Mouse (Mus musculus) heart, embryonic 14.5 days (tissue): Measurements from ENCODE around the gene Vps13a. TPM values are rescaled to one million over a fixed set of nuclear protein-coding genes. Genes with fewer than 3 reads are reported as not detected.
"Not testable (repeated sequence)": the region's sequence is repeated elsewhere in the genome, so short reads cannot be mapped to it uniquely, and the experiment has no call there.

Experiments used
- ATAC-seq: fragments of 200-750 bp; cut with Nextera tagmentation; 2 replicates; pipeline ENCODE4 v1.8.0; 2017; ENCODE audit warnings: low read depth, moderate TSS enrichment; ENCODE audit not compliant: insufficient number of reproducible peaks, insufficient read depth, low FRiP score
- H3K27ac ChIP-seq, 2 experiments: fragments of 200-500 bp in 1 of 2; fragments of 300-500 bp in 1 of 2; sonication (generic) in 1 of 2; replicated peaks in 1 of 2; 2 replicates each; pipeline ENCODE4 v1.5.1; 2012 to 2014; ENCODE audit warnings: low read depth in 2 of 2, low read length in 2 of 2, control low read depth in 1 of 2, mild to moderate bottlenecking in 1 of 2, mixed read lengths in 1 of 2; ENCODE audit not compliant: control insufficient read depth in 1 of 2, insufficient read depth in 1 of 2
- H3K27me3 ChIP-seq: fragments of 300-500 bp; sonication (generic); 2 replicates; pipeline ENCODE4 v1.6.1; 2014; ENCODE audit warnings: mild to moderate bottlenecking, low read length, control low read depth; ENCODE audit not compliant: control insufficient read depth, insufficient read depth
- H3K36me3 ChIP-seq: fragments of 300-500 bp; sonication (generic); 2 replicates; pipeline ENCODE4 v1.6.1; 2014; ENCODE audit warnings: mild to moderate bottlenecking, control low read depth, low read length, mixed read lengths; ENCODE audit not compliant: control insufficient read depth, insufficient read depth
- H3K4me1 ChIP-seq, 2 experiments: fragments of 200-500 bp in 1 of 2; fragments of 300-500 bp in 1 of 2; sonication (generic) in 1 of 2; 2 replicates each; pipeline ENCODE4 v1.6.1; 2012 to 2014; ENCODE audit warnings: low read length in 2 of 2, control low read depth in 1 of 2, mixed read lengths in 1 of 2; ENCODE audit not compliant: control insufficient read depth in 2 of 2, insufficient read depth in 2 of 2
- H3K4me2 ChIP-seq: fragments of 300-500 bp; sonication (generic); 2 replicates; pipeline ENCODE4 v1.6.1; 2014; ENCODE audit warnings: mild to moderate bottlenecking, low read length
- H3K4me3 ChIP-seq, 2 experiments: fragments of 200-500 bp in 1 of 2; fragments of 300-500 bp in 1 of 2; sonication (generic) in 1 of 2; 2 replicates each; pipeline ENCODE4 v1.5.1; 2012 to 2014; ENCODE audit warnings: low read length in 2 of 2, mild to moderate bottlenecking in 2 of 2, control low read depth in 1 of 2, low read depth in 1 of 2, moderate library complexity in 1 of 2; ENCODE audit not compliant: control insufficient read depth in 1 of 2, insufficient read depth in 1 of 2
- H3K9ac ChIP-seq: fragments of 300-500 bp; sonication (generic); 2 replicates; pipeline ENCODE4 v1.6.1; 2014; ENCODE audit warnings: mild to moderate bottlenecking, low read length
- H3K9me3 ChIP-seq: fragments of 300-500 bp; sonication (generic); 2 replicates; pipeline ENCODE4 v1.6.1; 2016; ENCODE audit warnings: low read length, control low read depth; ENCODE audit not compliant: control insufficient read depth
- WGBS: fragments of 180-500 bp; shearing (Covaris S2); extraction: QIAGEN DNeasy Blood & Tissue Kit; methylation state at CpG from one replicate; pipeline ENCODE4 v1.1.7; 2014; 5-methylcytosine and 5-hydroxymethylcytosine counted together
- polyA plus RNA-seq: library from polyadenylated mRNA; unstranded; fragments of >200 nt; fragmentation: Nextera tagmentation; extraction: Ambion mirVana; gene quantifications from 2 replicates; pipeline ENCODE4 v1.2.1, GENCODE M21; 2014

Vps13a gene
- polyA plus RNA-seq, 1 experiment from 2014 or later, result 11.3 TPM

GRCm38 (mm10) chr19:16767407-16767806 is 13.3 kb downstream of the Vps13a start:
- WGBS, result 83% methylated on average over 2 of the region's 2 CpGs
- no peaks in the 10 kb centered on the region for H3K27me3 ChIP-seq

DNA sequence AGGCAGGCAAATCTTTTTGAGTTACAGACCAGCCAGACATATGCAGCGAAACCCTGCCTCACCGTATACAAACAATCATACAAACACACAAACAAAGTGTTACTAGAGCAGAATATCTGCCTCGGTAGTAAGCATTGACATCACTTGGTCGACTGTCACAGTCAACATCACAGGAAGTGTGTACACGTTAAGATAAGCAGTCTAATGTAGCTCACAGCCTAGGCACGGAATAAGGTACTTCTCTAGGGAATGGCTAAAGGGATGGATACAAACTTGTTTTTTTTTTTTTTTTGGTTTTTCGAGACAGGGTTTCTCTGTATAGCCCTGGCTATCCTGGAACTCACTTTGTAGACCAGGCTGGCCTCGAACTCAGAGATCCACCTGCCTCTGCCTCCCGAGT is 23.3 kb downstream of the Vps13a start:
- H3K9ac ChIP-seq, H3K27me3 ChIP-seq, H3K4me1 ChIP-seq, H3K4me2 ChIP-seq, H3K4me3 ChIP-seq, H3K36me3 ChIP-seq, ATAC-seq, H3K27ac ChIP-seq, H3K9me3 ChIP-seq: not testable (repeated sequence)
- WGBS, result 80% methylated on average over 8 of the region's 9 CpGs

More at GRCm38 (mm10) chr19:16767407-16767806, 13.3 kb downstream of the Vps13a start:
- H3K9me3 ChIP-seq, result no peaks in the 10 kb centered on the region
- H3K4me1 ChIP-seq, result no peaks in the 10 kb centered on the region
- no peak overlapping the region for H3K4me2 ChIP-seq
- H3K4me3 ChIP-seq, result no peak overlapping the region
- no peak for ATAC-seq
- H3K27ac ChIP-seq, result no peak overlapping the region
- no peaks in the 10 kb centered on the region for H3K36me3 ChIP-seq
- H3K9ac ChIP-seq, result no peak overlapping the region

- ATAC-seq, result no peak
- Histone ChIP-seq H3K27ac (no peak overlapping the region), H3K4me3 (no peak overlapping the region), H3K36me3 (0 out of 2 replicates have a peak, but pooled peaks cover 6% of the 10 kb centered on the region), H3K4me2 (no peak overlapping the region), H3K4me1 (no peaks in the 10 kb centered on the region), H3K9ac (no peak overlapping the region), H3K9me3 (no peaks in the 10 kb centered on the region), H3K27me3 (no peaks in the 10 kb centered on the region)
Observed at GRCm38 (mm10) chr19:16755854-16756253, 24.9 kb downstream of the Vps13a start.

DNA sequence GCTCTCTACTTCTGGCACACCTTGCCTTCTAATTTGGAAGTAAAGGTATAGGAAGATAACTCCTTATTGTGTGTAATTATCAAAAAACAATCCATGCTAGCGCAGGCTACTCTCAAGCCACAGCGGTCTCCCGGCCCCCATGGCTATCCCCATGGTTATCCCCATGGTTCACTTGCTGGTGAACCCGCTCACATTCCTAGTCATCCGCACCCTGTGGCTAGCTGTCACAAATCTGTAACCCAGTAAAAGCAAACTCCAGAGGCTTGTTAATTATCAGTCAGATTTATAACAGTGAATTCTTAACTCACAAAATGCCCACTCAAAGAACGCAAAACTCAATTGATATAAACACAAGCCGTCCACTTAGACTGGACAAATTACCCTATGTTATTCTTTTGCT is 25.5 kb downstream of the Vps13a start:
- Histone ChIP-seq H3K9me3 (no peaks in the 10 kb centered on the region), H3K4me3 (no peak overlapping the region), H3K4me1 (no peaks in the 10 kb centered on the region), H3K9ac (no peak overlapping the region), H3K4me2 (no peak overlapping the region), H3K36me3 (0 out of 2 replicates have a peak, but pooled peaks cover 6% of the 10 kb centered on the region), H3K27ac (no peak overlapping the region), H3K27me3 (no peaks in the 10 kb centered on the region)
- no peak for ATAC-seq
- WGBS, result 88% methylated on average over 7 of the region's 7 CpGs

- H3K4me2 ChIP-seq, result no peak overlapping the region
- H3K9me3 ChIP-seq, result no peaks in the 10 kb centered on the region
- no peaks in the 10 kb centered on the region for H3K27me3 ChIP-seq
- H3K27ac ChIP-seq, result no peak overlapping the region
- H3K4me1 ChIP-seq, result no peaks in the 10 kb centered on the region
- no peak overlapping the region for H3K4me3 ChIP-seq
- ATAC-seq, result no peak
- H3K36me3 ChIP-seq, result 0 out of 2 replicates have a peak, but pooled peaks cover 6% of the 10 kb centered on the region
- 73% methylated on average over 3 of the region's 3 CpGs for WGBS
- H3K9ac ChIP-seq, result no peak overlapping the region
Observed at GRCm38 (mm10) chr19:16753151-16753550, 27.6 kb downstream of the Vps13a start.

DNA sequence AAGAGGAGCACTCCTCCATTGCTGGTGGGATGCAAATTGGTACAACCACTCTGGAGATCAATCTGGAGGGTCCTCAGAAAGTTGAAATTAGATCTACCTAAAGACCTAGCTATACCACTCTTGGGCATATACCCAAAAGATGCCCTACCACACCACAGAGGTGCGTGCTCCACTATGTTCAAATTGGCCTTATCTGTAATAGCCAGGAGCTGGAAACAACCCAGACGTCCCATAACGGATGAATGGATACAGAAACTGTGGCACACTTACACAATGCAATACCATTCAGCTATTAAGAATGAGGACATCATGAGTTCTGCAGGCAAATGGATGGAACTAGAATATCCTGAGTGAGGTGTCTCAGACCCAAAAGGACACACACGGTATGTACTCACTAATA is 43.9 kb downstream of the Vps13a start:
- WGBS, result 89% methylated on average over 4 of the region's 4 CpGs
- Histone ChIP-seq H3K4me2 (no peak overlapping the region), H3K27me3 (no peaks in the 10 kb centered on the region), H3K27ac (no peak overlapping the region), H3K4me3 (no peak overlapping the region), H3K36me3 (peaks cover 14% of the 10 kb centered on the region; the same call in 1 of the 2 replicates), H3K9ac (no peak overlapping the region), H3K4me1 (no peaks in the 10 kb centered on the region), H3K9me3 (no peaks in the 10 kb centered on the region)
- no peak for ATAC-seq

DNA sequence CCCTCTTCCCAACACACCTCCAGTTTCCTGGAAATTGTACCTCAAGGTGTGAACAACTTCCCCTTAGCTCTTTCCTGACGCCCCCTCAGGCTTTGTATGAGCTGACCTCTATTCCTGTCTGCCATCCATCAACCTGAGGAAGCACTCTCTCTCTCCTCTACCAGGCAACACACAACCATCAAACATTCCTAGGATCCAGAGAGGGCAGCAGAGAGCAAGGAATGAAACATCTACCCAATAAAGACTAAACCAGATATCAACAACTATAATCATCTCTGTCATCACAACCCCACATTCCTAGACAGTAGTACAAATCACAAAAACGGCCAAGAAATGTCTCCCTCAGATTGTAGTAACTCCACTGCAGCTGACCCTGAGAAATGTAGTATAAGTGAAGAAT is 52.0 kb downstream of the Vps13a start:
- Histone ChIP-seq H3K9me3 (no peaks in the 10 kb centered on the region), H3K27me3 (no peaks in the 10 kb centered on the region), H3K4me3 (no peak overlapping the region), H3K4me2 (no peak overlapping the region), H3K4me1 (no peaks in the 10 kb centered on the region), H3K36me3 (0 out of 2 replicates have a peak, but pooled peaks cover 8% of the 10 kb centered on the region), H3K9ac (no peak overlapping the region), H3K27ac (no peak overlapping the region)
- 22% methylated on average over 2 of the region's 2 CpGs for WGBS
- ATAC-seq, result no peak

- Histone ChIP-seq H3K9ac (no peak overlapping the region), H3K36me3 (peaks cover 5% of the 10 kb centered on the region; the same call in 1 of the 2 replicates), H3K9me3 (no peaks in the 10 kb centered on the region), H3K27ac (no peak overlapping the region), H3K4me2 (no peak overlapping the region), H3K27me3 (no peaks in the 10 kb centered on the region), H3K4me1 (no peaks in the 10 kb centered on the region), H3K4me3 (no peak overlapping the region)
- no peak for ATAC-seq
- WGBS, result 88% methylated on average over 3 of the region's 3 CpGs
Observed at GRCm38 (mm10) chr19:16715249-16715648, 65.5 kb downstream of the Vps13a start.
